Mouse (Mus musculus) midbrain, embryonic 13.5 days (tissue): ENCODE measurements around the gene Taldo1. TPM values are rescaled to one million over a fixed set of nuclear protein-coding genes. Genes with fewer than 3 reads are reported as not detected.

ENCODE experiments used
- ATAC-seq: fragments of 200-750 bp; cut with Nextera tagmentation; 2 replicates; pipeline ENCODE4 v1.8.0; 2017; ENCODE audit warnings: mild to moderate bottlenecking, moderate TSS enrichment, moderate library complexity
- H3K27ac ChIP-seq: fragments of 300-500 bp; sonication (generic); 2 replicates; pipeline ENCODE4 v1.5.1; 2015; ENCODE audit warnings: inconsistent platforms, mild to moderate bottlenecking, moderate library complexity
- H3K27me3 ChIP-seq: fragments of 300-500 bp; sonication (generic); 2 replicates; pipeline ENCODE4 v1.6.1; 2015; ENCODE audit warnings: mild to moderate bottlenecking, inconsistent platforms
- H3K36me3 ChIP-seq: fragments of 300-500 bp; sonication (generic); 2 replicates; pipeline ENCODE4 v1.6.1; 2015; ENCODE audit warnings: mild to moderate bottlenecking, inconsistent platforms
- H3K4me1 ChIP-seq: fragments of 300-500 bp; sonication (generic); replicated peaks from 2 replicates; pipeline ENCODE4 v1.6.1; 2015; ENCODE audit warnings: inconsistent platforms
- H3K4me2 ChIP-seq: fragments of 300-500 bp; sonication (generic); replicated peaks from 2 replicates; pipeline ENCODE4 v1.6.1; 2015; ENCODE audit warnings: moderate library complexity, mild to moderate bottlenecking, inconsistent platforms
- H3K4me3 ChIP-seq: fragments of 300-500 bp; sonication (generic); replicated peaks from 2 replicates; pipeline ENCODE4 v1.5.1; 2015; ENCODE audit warnings: mild to moderate bottlenecking, inconsistent platforms
- H3K9ac ChIP-seq: fragments of 300-500 bp; sonication (generic); replicated peaks from 2 replicates; pipeline ENCODE4 v1.6.1; 2015; ENCODE audit warnings: mild to moderate bottlenecking, inconsistent platforms
- H3K9me3 ChIP-seq: fragments of 300-500 bp; sonication (generic); 2 replicates; pipeline ENCODE4 v1.6.1; 2016; ENCODE audit warnings: mild to moderate bottlenecking, inconsistent platforms
- WGBS: fragments of 180-500 bp; shearing (Covaris S2); methylation state at CpG from one replicate; pipeline ENCODE4 v1.1.7; 2015; 5-methylcytosine and 5-hydroxymethylcytosine counted together
- polyA plus RNA-seq: library from polyadenylated mRNA; unstranded; fragments of >200 nt; fragmentation: Nextera tagmentation; extraction: Ambion mirVana; gene quantifications from 2 replicates; pipeline ENCODE4 v1.2.1, GENCODE M21; 2015

Gene Taldo1
- polyA plus RNA-seq = 337 and 346 TPM in 2 replicates

DNA sequence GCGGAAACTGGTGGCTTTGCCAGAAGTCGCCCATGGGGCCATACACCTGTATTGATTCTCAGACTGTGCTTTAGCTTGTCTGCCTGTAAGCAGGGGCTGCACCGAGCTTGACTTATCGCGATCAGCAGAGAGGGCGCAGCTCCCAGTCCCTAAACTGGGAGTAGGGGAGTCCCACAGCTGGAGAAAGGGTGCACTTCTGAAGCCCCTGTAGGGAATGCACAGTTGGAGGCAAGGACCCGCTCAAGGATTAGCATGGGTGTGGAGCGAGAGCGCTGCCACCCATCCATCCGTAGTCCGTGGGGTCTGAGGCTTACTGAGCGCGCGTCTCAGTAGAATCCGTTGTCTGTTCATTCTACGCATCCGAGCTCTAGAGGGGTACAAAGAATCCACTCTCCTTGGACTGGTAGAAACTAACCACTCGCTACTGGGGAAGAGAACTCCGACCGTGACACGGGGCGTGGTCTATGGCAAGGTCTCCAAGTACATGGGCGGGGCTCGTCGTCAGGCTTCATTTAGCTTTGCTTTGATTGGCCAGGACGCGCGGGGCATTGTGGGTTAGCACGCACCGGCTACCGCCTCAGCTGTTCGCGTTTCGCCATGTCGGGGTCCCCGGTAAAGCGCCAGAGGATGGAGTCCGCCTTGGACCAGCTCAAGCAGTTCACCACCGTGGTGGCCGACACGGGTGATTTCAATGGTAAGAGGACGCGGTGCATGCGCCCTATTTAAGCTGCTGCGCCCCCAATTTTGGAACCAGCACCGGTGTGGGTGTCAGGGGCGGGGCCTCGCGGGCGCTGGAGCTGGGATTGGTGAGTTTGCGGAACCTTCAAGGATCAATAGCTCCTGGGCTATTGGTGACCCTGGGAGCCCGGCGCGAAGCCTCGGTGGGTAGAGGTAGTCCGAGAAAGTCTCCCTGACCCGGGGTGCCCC is at the start of gene Taldo1:
Gene Taldo1, plus strand, starts transcription at position 575 of the 927 bp plus-strand sequence.
- WGBS = under 1% methylated on average over 57 of the region's 57 CpGs
- Histone ChIP-seq H3K27ac (peak within 1 kb of the TSS; percentile 79), H3K4me2 (peak within 1 kb of the TSS; percentile 93), H3K9me3 (no peaks in the 10 kb centered on the region), H3K9ac (peak within 1 kb of the TSS; percentile 83), H3K4me3 (peak within 1 kb of the TSS; percentile 68), H3K36me3 (peaks cover 16% of the 10 kb centered on the region), H3K4me1 (peaks cover 14% of the 10 kb centered on the region), H3K27me3 (peaks cover 6% of the 10 kb centered on the region)
- ATAC-seq = peak; percentile 92

DNA sequence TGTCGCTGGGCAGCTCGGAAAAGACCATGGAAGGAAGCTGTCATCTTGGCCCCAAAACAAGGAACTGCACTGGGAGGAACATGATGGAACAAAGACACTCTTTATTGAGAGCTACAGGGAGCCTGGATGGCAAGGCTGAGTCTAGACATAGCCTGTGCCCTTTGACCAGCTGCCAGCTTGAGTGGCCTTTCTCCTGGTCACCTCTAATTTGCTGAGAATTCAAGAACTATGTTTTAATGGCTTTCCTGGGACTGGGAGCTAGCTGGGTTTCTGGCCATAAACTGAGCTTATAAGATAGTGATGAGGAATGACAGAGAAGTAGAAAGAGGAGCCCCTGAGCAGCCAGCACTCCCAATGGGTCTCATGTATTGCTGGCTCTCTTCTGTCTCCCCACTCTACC is 48.8 kb upstream of the Taldo1 start:
- no peak for ATAC-seq
- 61% methylated on average over 2 of the region's 2 CpGs for WGBS
- Histone ChIP-seq H3K27me3 (peaks cover 19% of the 10 kb centered on the region), H3K36me3 (no peaks in the 10 kb centered on the region), H3K27ac (no peak overlapping the region), H3K4me2 (no peak overlapping the region), H3K4me1 (peaks cover 8% of the 10 kb centered on the region), H3K9ac (no peak overlapping the region), H3K9me3 (no peaks in the 10 kb centered on the region), H3K4me3 (no peak overlapping the region)

GRCm38 (mm10) chr7:141343696-141344095 is 48.3 kb upstream of the Taldo1 start:
- Histone ChIP-seq H3K27me3 (peaks cover 15% of the 10 kb centered on the region; the same call in 1 of the 2 replicates), H3K4me3 (no peak overlapping the region), H3K4me2 (no peak overlapping the region), H3K9me3 (no peaks in the 10 kb centered on the region), H3K4me1 (peaks cover 4% of the 10 kb centered on the region), H3K27ac (no peak overlapping the region), H3K36me3 (no peaks in the 10 kb centered on the region), H3K9ac (no peak overlapping the region)
- ATAC-seq = no peak
- WGBS = 81% methylated on average over 7 of the region's 7 CpGs

GRCm38 (mm10) chr7:141344787-141345186 is 47.2 kb upstream of the Taldo1 start:
- no peak overlapping the region for H3K27ac ChIP-seq
- 0 out of 2 replicates have a peak, but pooled peaks cover 4% of the 10 kb centered on the region for H3K27me3 ChIP-seq
- no peaks in the 10 kb centered on the region for H3K4me1 ChIP-seq
- 91% methylated on average over 5 of the region's 5 CpGs for WGBS
- H3K4me2 ChIP-seq = no peak overlapping the region
- no peak overlapping the region for H3K9ac ChIP-seq
- H3K9me3 ChIP-seq = no peaks in the 10 kb centered on the region
- no peaks in the 10 kb centered on the region for H3K36me3 ChIP-seq
- H3K4me3 ChIP-seq = no peak overlapping the region
- no peak for ATAC-seq

DNA sequence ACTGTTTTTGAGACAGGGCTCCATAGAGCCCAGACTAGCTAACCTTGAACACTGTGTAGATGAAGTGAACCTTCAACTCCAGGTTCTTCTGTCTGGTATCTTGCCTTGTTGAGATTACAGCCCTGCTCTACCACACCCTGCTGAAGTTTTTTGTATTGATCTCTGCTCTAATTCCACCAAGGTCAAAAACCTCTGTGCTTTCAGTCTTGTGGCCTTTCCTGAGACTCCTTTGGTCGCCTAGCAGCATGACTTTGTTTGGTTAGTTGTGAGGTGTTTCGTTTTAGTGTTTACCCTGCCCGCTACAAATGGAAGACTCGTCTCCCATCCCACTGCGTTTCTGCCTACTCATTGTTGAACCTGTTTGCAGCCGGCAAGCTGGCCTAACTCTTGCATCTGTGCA is 40.9 kb upstream of the Taldo1 start:
- H3K9me3 ChIP-seq = no peaks in the 10 kb centered on the region
- H3K27ac ChIP-seq = no peak overlapping the region
- ATAC-seq = no peak
- no peaks in the 10 kb centered on the region for H3K36me3 ChIP-seq
- H3K27me3 ChIP-seq = no peaks in the 10 kb centered on the region
- no peak overlapping the region for H3K9ac ChIP-seq
- peaks cover 8% of the 10 kb centered on the region; the same call in 1 of the 2 replicates for H3K4me1 ChIP-seq
- 85% methylated on average over 6 of the region's 6 CpGs for WGBS
- H3K4me3 ChIP-seq = no peak overlapping the region
- no peak overlapping the region for H3K4me2 ChIP-seq

DNA sequence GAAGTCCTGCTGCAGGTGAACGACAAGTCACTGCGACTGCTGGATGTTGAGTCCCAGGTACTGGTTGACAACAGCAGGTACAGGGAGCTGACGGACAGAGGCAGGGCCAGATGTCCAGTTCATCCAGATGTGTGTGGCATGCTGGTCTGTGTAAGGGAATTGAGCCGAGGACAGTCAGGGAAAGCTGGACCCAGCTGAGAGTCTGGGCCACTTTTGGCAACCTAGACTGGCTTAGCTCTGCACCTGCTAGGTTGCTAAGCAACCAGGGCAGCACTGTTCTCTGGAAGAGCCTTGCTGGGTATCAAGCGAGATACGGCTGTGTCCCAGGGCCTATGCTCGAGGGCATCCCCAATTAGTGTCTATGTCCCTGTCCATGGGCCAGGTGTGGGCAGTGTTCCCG is 36.9 kb upstream of the Taldo1 start:
- WGBS = 66% methylated on average over 8 of the region's 8 CpGs
- Histone ChIP-seq H3K4me3 (no peak overlapping the region), H3K36me3 (no peaks in the 10 kb centered on the region), H3K4me1 (peaks cover 8% of the 10 kb centered on the region; the same call in 1 of the 2 replicates), H3K9me3 (no peaks in the 10 kb centered on the region), H3K4me2 (no peak overlapping the region), H3K27ac (no peak overlapping the region), H3K27me3 (no peaks in the 10 kb centered on the region), H3K9ac (peak overlapping the region; percentile 32)
- no peak for ATAC-seq

- H3K27me3 ChIP-seq = peaks cover 5% of the 10 kb centered on the region
- no peaks in the 10 kb centered on the region for H3K36me3 ChIP-seq
- no peaks in the 10 kb centered on the region for H3K9me3 ChIP-seq
- H3K4me3 ChIP-seq = no peak overlapping the region
- peaks cover 8% of the 10 kb centered on the region; the same call in 1 of the 2 replicates for H3K4me1 ChIP-seq
- WGBS = 57% methylated on average over 12 of the region's 12 CpGs
- 0 out of 2 replicates have a peak, but pooled peaks have one; percentile 40 for ATAC-seq
- 0 out of 2 replicates have a peak overlapping the region, but pooled peaks have one; percentile 7 for H3K9ac ChIP-seq
- H3K27ac ChIP-seq = no peak overlapping the region
- no peak overlapping the region for H3K4me2 ChIP-seq
These were observed 36.2 kb upstream of the Taldo1 start for GRCm38 (mm10) chr7:141355626-141356326.

- Histone ChIP-seq H3K4me1 (peaks cover 10% of the 10 kb centered on the region; the same call in 1 of the 2 replicates), H3K9ac (no peak overlapping the region), H3K9me3 (no peaks in the 10 kb centered on the region), H3K27ac (no peak overlapping the region), H3K4me2 (no peak overlapping the region), H3K4me3 (no peak overlapping the region), H3K36me3 (no peaks in the 10 kb centered on the region), H3K27me3 (peaks cover 17% of the 10 kb centered on the region)
- 81% methylated on average over 14 of the region's 14 CpGs for WGBS
- ATAC-seq = no peak
These were observed 35.0 kb upstream of the Taldo1 start for GRCm38 (mm10) chr7:141356971-141357370.

GRCm38 (mm10) chr7:141361510-141361909 is 30.5 kb upstream of the Taldo1 start:
- no peak for ATAC-seq
- Histone ChIP-seq H3K4me2 (peak overlapping the region; percentile 25; the same call in 1 of the 2 replicates), H3K9ac (no peak overlapping the region), H3K4me3 (no peak overlapping the region), H3K36me3 (no peaks in the 10 kb centered on the region), H3K4me1 (peaks cover 3% of the 10 kb centered on the region; the same call in 1 of the 2 replicates), H3K27ac (no peak overlapping the region), H3K9me3 (no peaks in the 10 kb centered on the region), H3K27me3 (peaks cover 33% of the 10 kb centered on the region)
- 16% methylated on average over 22 of the region's 24 CpGs for WGBS

DNA sequence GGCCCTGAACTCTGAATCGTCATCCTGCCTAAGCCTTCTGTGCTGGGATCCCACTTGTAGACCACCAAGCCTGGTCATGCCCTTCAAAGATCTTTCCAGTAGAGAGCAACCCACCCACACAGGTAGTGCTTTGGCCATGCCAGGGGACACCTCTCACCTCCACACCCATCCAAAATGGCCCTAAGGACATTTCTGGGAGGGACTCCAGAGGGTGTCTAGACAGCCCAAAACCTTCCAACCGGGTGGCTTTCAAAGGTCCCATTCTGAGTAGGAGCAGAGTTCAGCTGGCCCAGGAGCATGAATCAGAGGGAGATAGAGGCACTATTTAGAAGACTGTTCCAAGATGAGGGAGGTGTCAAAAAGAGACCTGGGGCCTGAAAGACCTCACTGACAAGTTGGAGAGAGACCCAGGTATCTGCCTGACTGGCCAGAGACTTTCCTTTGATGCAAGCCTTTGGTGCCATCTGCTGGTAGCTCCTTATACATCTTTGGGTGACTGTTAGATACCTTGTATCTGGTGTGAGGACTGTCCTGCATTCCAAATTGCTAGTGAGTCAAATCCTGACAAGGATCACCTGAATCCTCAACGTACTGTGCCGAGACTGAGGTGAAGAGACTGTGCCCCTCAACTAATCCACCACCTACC is 28.8 kb upstream of the Taldo1 start:
- H3K9ac ChIP-seq = no peak overlapping the region
- H3K4me2 ChIP-seq = no peak overlapping the region
- H3K4me3 ChIP-seq = no peak overlapping the region
- peaks cover 3% of the 10 kb centered on the region; the same call in 1 of the 2 replicates for H3K4me1 ChIP-seq
- ATAC-seq = peak; percentile 73; the same call in 1 of the 2 replicates
- H3K36me3 ChIP-seq = no peaks in the 10 kb centered on the region
- WGBS = 67% methylated on average over 4 of the region's 4 CpGs
- H3K9me3 ChIP-seq = no peaks in the 10 kb centered on the region
- H3K27me3 ChIP-seq = peaks cover 33% of the 10 kb centered on the region
- H3K27ac ChIP-seq = no peak overlapping the region

DNA sequence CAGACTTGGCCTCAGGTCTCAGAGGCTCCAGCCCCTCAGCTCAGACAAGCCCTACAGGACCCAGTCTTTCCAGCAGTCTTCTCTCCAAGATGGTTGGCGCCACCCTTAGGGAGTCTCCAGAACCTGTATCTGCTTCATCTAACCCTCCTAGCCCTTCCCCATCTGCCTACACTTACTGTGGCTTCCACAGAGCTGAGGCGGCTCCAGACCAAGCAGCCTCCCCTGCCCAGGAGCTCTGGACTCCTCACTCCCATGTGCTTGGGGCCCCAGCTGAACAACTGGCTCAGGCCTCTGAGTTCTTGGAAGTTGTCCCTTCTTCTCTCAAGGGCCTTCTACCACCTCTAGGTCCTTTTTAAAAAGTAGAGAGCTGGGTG is 28.3 kb upstream of the Taldo1 start:
- H3K4me3 ChIP-seq = no peak overlapping the region
- H3K27me3 ChIP-seq = peaks cover 33% of the 10 kb centered on the region
- H3K36me3 ChIP-seq = no peaks in the 10 kb centered on the region
- H3K27ac ChIP-seq = no peak overlapping the region
- no peak for ATAC-seq
- H3K4me1 ChIP-seq = peaks cover 3% of the 10 kb centered on the region; the same call in 1 of the 2 replicates
- WGBS = 61% methylated on average over 2 of the region's 2 CpGs
- H3K4me2 ChIP-seq = no peak overlapping the region
- no peak overlapping the region for H3K9ac ChIP-seq
- no peaks in the 10 kb centered on the region for H3K9me3 ChIP-seq
